Mouse (Mus musculus) lung, postnatal 4 days (tissue): ENCODE measurements around the gene Clcnka.
A peak's percentile ranks its signal among the peaks of the same experiment; 100 is the strongest.

Experiments
- DNase-seq, 2 experiments: peaks; one replicate each; pipeline ENCODE4 v3.0.0; 2021

The Clcnka gene

GRCm38 (mm10) chr4:141367997-141368791 lies 30.3 kb downstream of the Clcnka start, which contains the start of gene Fam131c:
TSS of gene Fam131c (plus strand) at chr4:141368220.
- DNase-seq = peak; percentile 56 to 58

DNA sequence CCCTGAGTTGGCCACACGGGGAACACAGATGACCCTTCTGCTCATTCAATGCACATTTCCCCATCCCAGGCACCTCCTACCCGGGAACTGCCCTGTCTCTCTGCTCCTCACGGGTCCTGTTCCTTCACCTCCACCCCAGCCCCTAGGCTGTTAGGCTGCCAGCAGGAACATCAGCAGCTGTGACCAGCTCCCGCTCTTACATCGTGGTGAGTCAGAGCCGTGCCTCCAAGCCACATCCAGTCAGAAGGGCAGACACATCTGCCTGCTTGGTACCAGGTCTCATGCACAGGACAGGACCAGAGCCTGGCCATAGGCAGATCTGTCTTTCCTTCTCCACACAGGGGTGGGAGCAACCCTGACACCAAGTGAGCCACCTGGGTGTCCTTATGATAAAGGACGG lies 32.6 kb downstream of the Clcnka start:
- DNase-seq = no peak

- DNase-seq = no peak
These were observed 33.4 kb downstream of the Clcnka start for GRCm38 (mm10) chr4:141365126-141365525.

DNA sequence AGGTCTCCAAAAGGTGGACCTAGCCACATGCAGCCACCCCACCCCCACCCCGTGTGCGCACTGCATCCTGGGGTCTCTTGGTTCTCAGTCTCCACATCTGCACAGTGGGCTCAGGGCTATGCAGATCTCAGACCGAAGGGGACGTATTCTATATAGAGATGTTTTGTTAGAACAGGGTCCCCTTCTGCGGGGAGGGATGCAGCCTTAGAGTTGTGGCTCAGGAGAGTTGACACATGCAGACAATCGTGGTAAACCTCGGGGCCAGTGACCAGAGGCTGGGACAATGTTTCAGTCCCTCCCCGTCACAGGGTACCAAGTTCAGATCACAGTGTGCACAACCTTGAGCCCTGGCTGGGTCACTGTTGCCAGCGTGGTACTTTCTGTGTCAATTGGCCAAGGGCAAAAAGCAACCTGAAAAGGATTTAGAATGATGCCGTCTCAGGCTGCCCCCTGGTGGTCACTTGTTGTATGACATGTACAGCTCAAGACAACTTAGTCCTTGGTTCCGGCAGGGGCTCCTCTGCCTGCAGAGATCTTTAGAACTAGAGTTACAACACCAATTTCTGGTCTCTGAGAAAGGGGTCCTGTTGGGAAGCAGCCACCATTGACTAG lies 35.5 kb downstream of the Clcnka start:
- DNase-seq = peak; percentile 66 to 85

DNA sequence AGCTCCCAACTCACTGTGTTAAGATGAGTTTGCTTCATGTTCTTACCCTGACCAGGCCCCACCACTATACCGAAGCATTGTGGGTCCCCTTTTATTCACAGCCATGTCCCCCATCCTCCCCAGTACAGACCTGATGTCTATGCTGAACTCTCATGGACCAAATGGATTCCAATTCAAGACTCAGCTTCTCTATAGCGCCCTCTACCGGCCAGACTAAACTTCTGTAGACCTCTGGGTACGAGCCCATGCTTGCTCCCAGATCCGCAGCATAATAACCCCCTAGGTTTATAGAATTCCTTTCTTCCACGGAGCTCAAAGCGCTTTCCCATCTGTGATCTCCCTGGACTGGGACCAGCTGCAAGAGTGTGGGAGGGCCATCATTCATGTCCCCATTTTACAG lies 37.7 kb downstream of the Clcnka start:
- DNase-seq = peak in 1 of 2 experiments; percentile 58

DNA sequence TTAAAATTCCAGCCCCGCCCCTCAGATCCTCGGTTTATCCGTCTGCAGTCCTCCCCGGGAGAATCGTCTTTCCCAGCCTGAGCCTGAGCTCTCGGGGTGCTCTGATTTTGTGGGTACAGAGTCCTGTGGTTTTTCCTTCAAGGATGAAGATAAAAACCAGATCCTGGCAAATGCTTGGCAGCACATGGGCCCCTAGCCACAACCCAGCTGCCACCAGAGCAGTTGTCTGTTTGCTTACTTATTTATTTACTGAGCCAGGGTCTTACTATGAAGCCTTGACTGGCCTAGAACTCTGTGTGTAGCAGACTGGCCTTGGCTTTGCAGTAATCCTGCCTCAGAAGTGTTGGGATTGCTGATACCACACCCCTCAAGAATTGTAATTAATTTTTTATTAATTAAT lies 39.3 kb downstream of the Clcnka start:
- DNase-seq = no peak

DNA sequence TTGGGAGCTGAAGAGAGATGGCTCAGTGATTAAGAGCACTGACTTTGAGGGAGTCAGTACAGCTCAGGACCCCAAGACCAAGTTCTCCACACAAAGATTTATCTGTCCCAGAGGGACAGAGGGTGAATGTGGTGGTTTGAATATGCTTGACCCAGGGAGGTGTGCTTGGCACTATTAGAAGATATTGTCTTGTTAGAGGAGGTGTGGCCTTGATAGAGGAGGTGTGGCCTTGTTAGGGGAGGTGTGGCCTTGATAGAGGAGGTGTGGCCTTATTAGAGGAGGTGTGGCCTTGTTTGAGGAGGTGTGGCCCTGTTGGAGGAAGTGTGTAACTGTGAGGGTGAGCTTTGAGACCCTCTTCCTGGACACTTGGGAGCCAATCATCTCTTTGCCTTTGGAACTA lies 40.7 kb downstream of the Clcnka start:
- DNase-seq = no peak

- DNase-seq = peak; percentile 57 to 71
These were observed 44.7 kb downstream of the Clcnka start for GRCm38 (mm10) chr4:141353868-141354267.

DNA sequence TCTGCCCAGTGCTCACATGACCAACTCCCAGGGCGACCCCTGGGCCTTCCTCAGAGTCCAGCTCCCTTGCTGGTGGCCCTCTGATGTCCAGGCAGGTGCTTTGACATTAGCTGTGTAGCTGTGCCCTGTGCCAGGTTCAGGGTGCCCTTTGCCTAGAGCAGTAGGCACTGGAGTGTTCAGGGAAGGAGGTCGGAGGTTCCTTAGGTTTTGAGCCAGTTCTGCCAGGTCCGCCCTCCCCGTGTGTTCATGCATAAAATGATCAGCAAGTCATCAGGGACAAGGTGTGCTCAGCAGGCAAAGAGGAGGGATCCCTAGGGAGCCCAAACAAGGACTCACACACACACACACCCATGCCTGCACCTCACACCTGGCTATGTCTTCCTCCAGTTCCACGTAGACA lies 45.5 kb downstream of the Clcnka start:
- DNase-seq = no peak

- DNase-seq = no peak
These were observed 46.6 kb downstream of the Clcnka start for GRCm38 (mm10) chr4:141351972-141352371.

GRCm38 (mm10) chr4:141350015-141350414 lies 48.5 kb downstream of the Clcnka start:
- no peak for DNase-seq

DNA sequence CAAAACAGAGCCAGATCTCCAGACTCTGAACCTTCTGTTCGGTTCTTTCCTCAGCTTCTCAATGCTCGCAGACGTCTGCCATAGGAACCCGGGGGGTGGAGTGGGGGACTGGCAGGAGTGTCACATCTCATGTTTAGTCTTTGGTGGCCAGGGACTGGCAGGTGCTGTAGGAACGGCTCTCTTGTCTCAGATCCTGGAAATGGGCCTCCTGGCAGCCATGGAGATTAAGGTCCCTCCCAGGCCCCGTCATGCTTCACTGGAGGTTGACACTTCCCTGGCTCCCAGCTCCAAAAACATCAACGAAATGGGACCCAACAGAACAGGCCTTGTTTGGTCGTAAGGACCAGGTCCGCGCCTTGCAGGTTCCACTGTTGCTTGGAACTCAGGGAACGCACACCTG lies 49.9 kb downstream of the Clcnka start:
- DNase-seq = no peak

GRCm38 (mm10) chr4:141347365-141347797 lies 51.1 kb downstream of the Clcnka start:
- peak; percentile 45 to 69 for DNase-seq

- DNase-seq = no peak
These were observed 53.3 kb downstream of the Clcnka start for GRCm38 (mm10) chr4:141345219-141345618.

DNA sequence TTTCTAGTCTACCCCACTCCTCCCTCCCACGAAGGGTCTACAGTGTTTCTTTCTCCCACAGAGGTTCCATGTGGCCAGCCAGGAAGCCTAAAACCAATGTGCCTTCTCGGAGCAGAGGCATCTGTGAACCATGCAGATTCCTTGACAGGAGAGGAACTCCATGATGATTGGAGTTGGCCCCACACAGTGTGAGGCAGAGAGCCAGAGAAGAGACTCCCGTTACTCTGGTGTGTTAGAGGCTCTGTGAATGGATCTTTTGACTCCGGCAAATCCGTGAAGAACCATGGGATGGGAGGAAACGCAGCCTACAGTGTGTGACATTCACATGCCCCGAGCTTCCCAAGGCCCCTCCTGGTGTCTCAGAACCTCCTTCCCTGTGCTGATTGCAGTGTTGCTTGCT lies 55.0 kb downstream of the Clcnka start:
- no peak for DNase-seq

DNA sequence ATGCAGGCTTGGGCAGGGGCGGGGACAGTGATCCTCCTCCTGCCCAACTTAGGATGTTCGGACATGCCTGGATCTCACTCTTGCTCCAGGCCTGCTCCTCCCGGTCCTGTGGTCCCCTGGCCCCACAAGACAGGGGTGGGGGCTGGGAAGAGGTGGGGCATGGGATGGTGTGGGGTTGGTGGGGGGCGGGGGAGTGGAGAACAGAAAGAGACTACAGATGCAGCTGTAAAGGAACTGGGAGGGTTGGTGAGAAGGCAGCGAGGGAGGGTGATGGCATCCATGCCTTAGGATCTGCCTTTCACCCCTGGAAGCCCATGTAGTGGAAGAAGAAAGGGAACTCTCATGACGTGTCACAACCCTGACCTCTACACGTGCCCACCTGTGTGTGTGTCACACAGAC lies 57.0 kb downstream of the Clcnka start:
- DNase-seq = no peak

DNA sequence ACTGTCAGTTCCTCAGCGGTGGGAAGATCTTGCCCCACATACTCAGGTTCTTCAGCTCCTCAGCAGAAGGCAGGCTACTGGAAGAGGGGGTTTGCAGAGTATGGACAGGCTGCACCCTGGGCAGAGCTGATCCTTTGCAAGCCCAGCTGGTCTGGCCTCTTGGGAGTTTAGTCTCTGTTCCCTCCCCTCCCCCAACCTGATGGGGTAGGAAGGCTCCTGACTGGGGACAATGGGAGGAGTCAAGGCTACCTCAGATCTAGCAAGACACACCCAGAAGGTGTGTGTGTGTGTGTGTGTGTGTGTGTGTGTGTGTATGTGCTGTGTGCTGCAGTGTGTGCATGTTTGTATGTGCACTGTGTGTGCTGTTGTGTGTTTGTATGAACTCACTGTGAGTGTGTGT lies 59.7 kb downstream of the Clcnka start:
- DNase-seq = no peak

GRCm38 (mm10) chr4:141337986-141338385 lies 60.5 kb downstream of the Clcnka start:
- DNase-seq = no peak

DNA sequence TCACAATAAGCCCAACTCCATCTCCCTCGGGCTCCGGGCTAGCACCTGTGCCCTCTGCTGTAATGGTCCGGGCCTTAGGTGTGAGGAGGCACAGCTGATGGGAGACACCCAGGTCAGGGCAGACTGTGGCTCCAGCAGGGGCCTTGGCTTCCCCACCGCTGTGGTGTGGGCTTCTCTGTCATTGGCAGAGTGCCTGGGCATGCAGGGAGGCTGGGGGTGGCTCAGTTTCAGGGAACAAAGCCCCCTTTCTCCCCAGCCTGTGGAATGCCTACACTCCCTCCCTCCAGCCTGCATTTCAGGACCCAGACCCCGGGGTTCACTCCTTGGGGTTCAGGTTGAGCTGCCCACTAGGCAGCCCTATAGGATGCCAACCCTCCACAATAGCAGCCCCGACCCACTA lies 62.3 kb downstream of the Clcnka start:
- DNase-seq = no peak

GRCm38 (mm10) chr4:141335263-141335796 lies 63.2 kb downstream of the Clcnka start:
- no peak for DNase-seq

DNA sequence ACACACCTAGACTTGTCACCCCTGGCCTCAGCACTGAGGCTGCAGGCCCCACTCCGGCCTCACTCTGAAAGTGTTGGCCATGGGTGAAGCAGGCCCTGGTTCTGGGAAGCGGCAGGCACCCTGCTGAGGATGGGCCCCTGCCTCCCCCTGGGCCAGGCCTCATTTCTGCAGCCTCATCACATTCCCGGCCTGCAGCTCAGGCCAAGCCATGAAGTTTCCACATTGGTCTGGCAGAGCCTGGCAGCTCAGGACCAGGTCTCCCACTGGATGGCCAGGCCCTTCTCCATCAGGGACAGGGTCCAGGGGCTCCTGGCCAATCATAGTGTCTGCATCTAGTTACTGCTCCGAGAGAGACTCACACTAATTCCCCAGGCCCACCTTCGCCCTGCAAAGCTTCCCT lies 63.8 kb downstream of the Clcnka start:
- peak in 1 of 2 experiments; percentile 58 for DNase-seq
